Mouse (Mus musculus) heart, embryonic 11.5 days (tissue): ENCODE measurements at regions not wholly inside any gene's neighbourhood (a gene's known extent, or its start where the extent isn't known, plus 50 kb on each side); places are given as distances from the start of the nearest gene placed in this dataset.

Experiments
- ATAC-seq: fragments of 200-750 bp; cut with Nextera tagmentation; replicated peaks from 2 replicates; pipeline ENCODE4 v1.8.0; 2017; ENCODE audit warnings: moderate library complexity; ENCODE audit not compliant: insufficient number of reproducible peaks, low FRiP score, low TSS enrichment
- H3K27ac ChIP-seq: fragments of 300-500 bp; sonication (generic); 2 replicates; pipeline ENCODE4 v1.5.1; 2014; ENCODE audit warnings: mild to moderate bottlenecking, low read depth, low read length
- H3K27me3 ChIP-seq: fragments of 300-500 bp; sonication (generic); 2 replicates; pipeline ENCODE4 v1.6.1; 2014; ENCODE audit warnings: mild to moderate bottlenecking, low read length, mixed read lengths; ENCODE audit not compliant: control insufficient read depth, insufficient read depth
- H3K36me3 ChIP-seq: fragments of 300-500 bp; sonication (generic); 2 replicates; pipeline ENCODE4 v1.6.1; 2014; ENCODE audit warnings: mild to moderate bottlenecking, low read length, moderate library complexity, mixed read lengths; ENCODE audit not compliant: control insufficient read depth, insufficient read depth
- H3K4me1 ChIP-seq: fragments of 300-500 bp; sonication (generic); 2 replicates; pipeline ENCODE4 v1.6.1; 2014; ENCODE audit warnings: low read length; ENCODE audit not compliant: control insufficient read depth, insufficient read depth
- H3K4me2 ChIP-seq: fragments of 300-500 bp; sonication (generic); 2 replicates; pipeline ENCODE4 v1.6.1; 2014; ENCODE audit warnings: mild to moderate bottlenecking, moderate library complexity
- H3K4me3 ChIP-seq: fragments of 300-500 bp; sonication (generic); 2 replicates; pipeline ENCODE4 v1.5.1; 2014; ENCODE audit warnings: low read depth, low read length
- H3K9ac ChIP-seq: fragments of 300-500 bp; sonication (generic); 2 replicates; pipeline ENCODE4 v1.6.1; 2014; ENCODE audit warnings: mild to moderate bottlenecking, low read depth, low read length, moderate library complexity
- H3K9me3 ChIP-seq: fragments of 300-500 bp; sonication (generic); replicated peaks from 2 replicates; pipeline ENCODE4 v1.6.1; 2016; ENCODE audit warnings: low read length; ENCODE audit not compliant: control insufficient read depth
- WGBS: fragments of 180-500 bp; shearing (Covaris S2); extraction: QIAGEN DNeasy Blood & Tissue Kit; methylation state at CpG from one replicate; pipeline ENCODE4 v1.1.7; 2014; ENCODE audit not compliant: insufficient replicate concordance; 5-methylcytosine and 5-hydroxymethylcytosine counted together

GRCm38 (mm10) chr13:37628391-37629270, 149.6 kb upstream of the Rreb1 start:
- Histone ChIP-seq H3K4me3 (no peak overlapping the region), H3K27ac (peak overlapping the region; percentile 51), H3K9me3 (0 out of 2 replicates have a peak, but pooled peaks cover 5% of the 10 kb centered on the region), H3K4me1 (peaks cover 8% of the 10 kb centered on the region), H3K36me3 (no peaks in the 10 kb centered on the region), H3K27me3 (no peaks in the 10 kb centered on the region), H3K9ac (no peak overlapping the region), H3K4me2 (no peak overlapping the region)
- WGBS = 61% methylated on average over 16 of the region's 16 CpGs
- ATAC-seq = no peak

DNA sequence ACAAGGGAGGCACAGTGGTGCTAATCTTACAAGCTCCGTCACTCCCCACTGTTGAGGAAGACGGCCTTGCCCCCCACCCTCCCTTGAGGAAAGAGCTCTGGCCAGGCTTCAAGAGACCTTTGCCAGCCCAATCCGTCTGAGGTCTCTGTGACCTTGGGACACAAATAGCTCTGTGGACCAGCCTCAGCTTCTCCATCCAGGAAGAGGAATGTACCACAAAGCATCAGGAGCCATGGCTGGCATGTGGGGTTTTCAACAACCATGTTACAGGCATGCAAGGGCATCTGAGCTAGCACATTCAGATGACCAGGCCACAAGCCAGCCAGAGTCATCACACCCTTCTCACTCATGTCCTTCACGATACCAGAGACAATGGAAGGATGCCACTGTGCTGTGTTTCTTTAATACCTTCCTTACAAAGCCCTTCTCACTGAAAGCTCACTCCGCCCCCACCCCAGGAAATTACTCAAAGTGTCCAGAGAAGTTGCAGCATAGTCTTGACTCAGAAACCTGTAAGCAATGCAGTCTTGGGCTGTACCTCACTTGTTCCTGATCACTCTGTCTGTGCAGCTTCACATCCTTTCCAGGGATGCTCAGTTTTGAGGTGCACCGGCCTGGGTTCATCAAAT, 148.8 kb upstream of the Rreb1 start:
- H3K4me3 ChIP-seq = no peak overlapping the region
- H3K36me3 ChIP-seq = no peaks in the 10 kb centered on the region
- no peak overlapping the region for H3K4me2 ChIP-seq
- WGBS = 50% methylated on average over 6 of the region's 6 CpGs
- H3K4me1 ChIP-seq = peaks cover 8% of the 10 kb centered on the region
- H3K9me3 ChIP-seq = 0 out of 2 replicates have a peak, but pooled peaks cover 5% of the 10 kb centered on the region
- no peaks in the 10 kb centered on the region for H3K27me3 ChIP-seq
- peak overlapping the region; percentile 51 for H3K27ac ChIP-seq
- no peak for ATAC-seq
- H3K9ac ChIP-seq = no peak overlapping the region

DNA sequence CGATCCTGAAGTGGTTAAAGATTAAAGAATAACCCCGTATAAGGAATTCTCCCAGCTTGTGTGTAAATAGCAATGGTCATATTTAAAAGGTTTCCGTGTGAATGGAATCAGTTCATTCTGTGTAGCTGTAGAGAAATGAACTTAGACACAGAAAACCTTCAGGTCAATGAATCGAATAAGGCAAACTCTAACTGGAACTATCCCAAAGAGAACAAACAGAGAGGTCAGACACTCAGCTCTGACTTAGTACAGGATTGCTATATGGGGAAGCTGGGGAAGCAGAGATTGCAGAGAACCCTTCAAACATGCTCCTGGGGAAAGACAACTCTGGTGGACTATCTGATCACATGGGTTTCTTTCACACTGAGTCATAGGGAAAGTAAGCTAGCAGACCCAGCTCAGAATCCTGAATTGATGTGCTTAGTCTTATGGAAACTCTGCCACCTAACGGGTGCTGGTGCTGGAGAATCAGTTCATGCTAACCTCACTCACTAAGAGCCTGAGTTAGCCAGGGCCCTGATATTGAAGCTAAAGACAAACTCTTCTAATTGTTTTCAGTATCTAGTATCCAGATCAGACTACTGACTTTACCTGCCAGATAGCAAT, 145.3 kb upstream of the Rreb1 start:
- Histone ChIP-seq H3K4me1 (peaks cover 11% of the 10 kb centered on the region), H3K9me3 (0 out of 2 replicates have a peak, but pooled peaks cover 5% of the 10 kb centered on the region), H3K27ac (no peak overlapping the region), H3K36me3 (no peaks in the 10 kb centered on the region), H3K27me3 (no peaks in the 10 kb centered on the region), H3K4me2 (no peak overlapping the region), H3K4me3 (no peak overlapping the region), H3K9ac (no peak overlapping the region)
- no peak for ATAC-seq
- WGBS = 86% methylated on average over 5 of the region's 5 CpGs

DNA sequence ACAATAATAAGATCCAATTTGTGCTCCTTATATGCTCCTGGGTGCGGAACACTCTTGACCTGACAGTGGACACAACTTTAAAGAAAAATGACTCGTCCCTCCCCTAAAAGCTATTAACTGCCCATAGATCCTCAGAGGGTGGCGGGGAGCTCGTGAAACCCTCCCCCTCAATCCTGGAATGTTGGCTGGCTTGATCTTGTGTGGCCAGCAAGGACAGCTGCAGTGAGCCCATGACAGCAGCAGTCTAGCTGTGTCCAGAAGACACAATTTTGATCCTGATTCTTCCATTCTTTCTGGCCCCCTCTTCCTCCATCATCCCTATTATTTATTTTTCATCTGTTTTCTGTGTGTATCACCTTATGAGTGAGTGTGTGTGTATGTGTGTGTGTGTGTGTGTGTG, 141.8 kb upstream of the Rreb1 start:
- ATAC-seq = no peak
- 69% methylated on average over 4 of the region's 4 CpGs for WGBS

GRCm38 (mm10) chr13:37637151-37637550, 141.0 kb upstream of the Rreb1 start:
- H3K27me3 ChIP-seq = no peaks in the 10 kb centered on the region
- no peak overlapping the region for H3K27ac ChIP-seq
- 0 out of 2 replicates have a peak, but pooled peaks cover 1% of the 10 kb centered on the region for H3K9me3 ChIP-seq
- H3K9ac ChIP-seq = no peak overlapping the region
- no peaks in the 10 kb centered on the region for H3K36me3 ChIP-seq
- ATAC-seq = no peak
- H3K4me1 ChIP-seq = peaks cover 6% of the 10 kb centered on the region
- H3K4me2 ChIP-seq = no peak overlapping the region
- no peak overlapping the region for H3K4me3 ChIP-seq
- WGBS = 82% methylated on average over 10 of the region's 10 CpGs

More for the DNA sequence above, 141.8 kb upstream of the Rreb1 start:
- H3K9me3 ChIP-seq = 0 out of 2 replicates have a peak, but pooled peaks cover 5% of the 10 kb centered on the region
- H3K27me3 ChIP-seq = no peaks in the 10 kb centered on the region
- no peak overlapping the region for H3K4me2 ChIP-seq
- no peak overlapping the region for H3K9ac ChIP-seq
- H3K4me3 ChIP-seq = no peak overlapping the region
- no peaks in the 10 kb centered on the region for H3K36me3 ChIP-seq
- peaks cover 6% of the 10 kb centered on the region for H3K4me1 ChIP-seq
- no peak overlapping the region for H3K27ac ChIP-seq

DNA sequence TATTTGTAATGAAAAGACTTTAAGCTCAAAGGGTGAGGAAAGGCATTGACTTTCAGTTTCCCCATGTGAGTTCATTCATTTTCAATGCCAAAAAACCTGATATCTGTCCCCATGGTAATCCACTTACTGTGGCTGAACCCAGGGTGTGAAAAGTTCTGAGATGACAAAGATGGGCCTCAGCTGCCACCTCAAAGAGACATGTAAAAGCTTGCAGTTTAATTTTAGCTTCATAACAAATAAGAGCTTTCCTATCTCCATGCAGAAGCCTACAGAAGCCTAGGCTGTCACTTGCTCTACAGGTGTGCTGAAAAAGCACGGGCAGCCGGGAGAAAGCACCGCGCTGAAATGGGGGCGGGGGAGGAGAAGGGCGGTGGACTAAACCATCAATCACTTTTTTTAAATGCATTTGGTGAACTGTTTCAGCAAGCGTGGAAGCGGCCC, 140.1 kb upstream of the Rreb1 start:
- Histone ChIP-seq H3K9me3 (no peaks in the 10 kb centered on the region), H3K4me1 (peaks cover 6% of the 10 kb centered on the region), H3K4me3 (no peak overlapping the region), H3K4me2 (no peak overlapping the region), H3K27ac (no peak overlapping the region), H3K27me3 (no peaks in the 10 kb centered on the region), H3K36me3 (no peaks in the 10 kb centered on the region), H3K9ac (no peak overlapping the region)
- ATAC-seq = no peak
- 35% methylated on average over 8 of the region's 8 CpGs for WGBS

DNA sequence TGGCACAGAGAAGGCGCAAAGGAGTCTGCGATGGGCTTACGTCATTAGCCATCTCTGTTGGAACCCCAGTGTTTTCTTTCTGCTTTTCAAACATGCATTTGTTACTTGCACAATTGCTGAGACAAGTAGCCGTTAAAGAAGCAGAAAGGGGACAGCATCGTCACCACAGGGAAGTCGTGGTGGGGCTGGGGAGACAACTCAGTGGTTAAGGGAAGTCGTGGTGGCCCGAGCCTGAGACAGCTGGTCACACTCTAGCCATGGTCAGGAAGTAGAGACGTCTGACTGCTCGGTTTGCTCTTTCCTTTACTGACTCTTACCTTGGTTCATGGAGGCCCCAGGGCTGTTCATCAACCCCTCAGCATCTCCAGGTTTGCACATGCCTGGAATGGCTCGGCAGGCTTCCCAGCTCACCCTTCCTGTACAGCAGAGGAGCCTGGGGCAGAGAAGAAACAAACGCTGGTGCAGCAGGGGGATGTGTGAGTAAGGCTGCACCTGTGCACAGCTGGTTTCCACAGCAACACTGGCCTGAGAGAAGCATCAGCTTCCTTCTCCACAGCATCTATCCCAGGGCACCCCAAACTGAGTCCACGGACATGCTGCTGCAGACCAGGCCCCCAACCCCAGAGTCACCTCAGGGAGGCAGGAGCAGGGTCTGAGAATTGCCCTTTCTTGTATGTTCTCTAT, 135.6 kb upstream of the Rreb1 start:
- Histone ChIP-seq H3K9me3 (no peaks in the 10 kb centered on the region), H3K27me3 (no peaks in the 10 kb centered on the region), H3K4me1 (peaks cover 10% of the 10 kb centered on the region), H3K4me2 (no peak overlapping the region), H3K4me3 (no peak overlapping the region), H3K36me3 (no peaks in the 10 kb centered on the region), H3K9ac (no peak overlapping the region), H3K27ac (no peak overlapping the region)
- 63% methylated on average over 13 of the region's 13 CpGs for WGBS
- ATAC-seq = no peak

DNA sequence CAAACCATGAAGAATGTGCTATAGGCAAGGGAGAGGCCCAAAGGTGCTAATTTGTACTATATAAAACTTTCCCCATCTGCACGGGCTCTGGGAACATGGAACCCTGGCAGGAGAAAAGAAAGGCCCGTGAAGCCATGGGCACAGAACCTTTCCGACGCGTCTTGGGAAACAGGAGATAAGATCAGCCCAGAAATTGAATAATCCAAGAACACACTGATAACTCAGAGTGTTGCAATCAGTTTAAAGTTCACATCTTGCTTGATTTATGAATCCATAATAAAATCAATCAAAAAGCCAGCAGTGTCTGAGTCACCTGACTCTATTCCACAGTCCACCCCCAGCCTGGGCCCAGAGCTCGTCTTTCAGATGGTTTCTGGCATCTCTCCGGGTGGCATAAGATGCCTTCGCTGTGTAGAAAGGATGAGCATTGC, 133.4 kb upstream of the Rreb1 start:
- no peak for ATAC-seq
- H3K9ac ChIP-seq = no peak overlapping the region
- no peaks in the 10 kb centered on the region for H3K36me3 ChIP-seq
- H3K4me2 ChIP-seq = no peak overlapping the region
- H3K4me3 ChIP-seq = no peak overlapping the region
- 79% methylated on average over 8 of the region's 8 CpGs for WGBS
- H3K27me3 ChIP-seq = no peaks in the 10 kb centered on the region
- H3K4me1 ChIP-seq = 0 out of 2 replicates have a peak, but pooled peaks cover 4% of the 10 kb centered on the region
- H3K27ac ChIP-seq = no peak overlapping the region
- no peaks in the 10 kb centered on the region for H3K9me3 ChIP-seq
